Mouse (Mus musculus) forebrain, postnatal 0 days (tissue): ENCODE data around the gene Map7d3. TPM values are rescaled to one million over a fixed set of nuclear protein-coding genes. Genes with fewer than 3 reads are reported as not detected.

Experiments
- ATAC-seq: fragments of 200-750 bp; cut with Nextera tagmentation; 2 replicates; pipeline ENCODE4 v1.8.0; 2017; ENCODE audit warnings: mild to moderate bottlenecking, moderate library complexity
- DNase-seq: peaks from one replicate; pipeline ENCODE4 v3.0.0-alpha.2; 2015
- H3K27ac ChIP-seq: fragments of 300-500 bp; sonication (generic); 2 replicates; pipeline ENCODE4 v1.5.1; 2014; ENCODE audit warnings: low read depth, mild to moderate bottlenecking, antibody characterized with exemption, low read length, moderate library complexity, mixed read lengths
- H3K27me3 ChIP-seq: fragments of 300-500 bp; sonication (generic); 2 replicates; pipeline ENCODE4 v1.6.1; 2014; ENCODE audit warnings: mild to moderate bottlenecking, low read length, mixed read lengths; ENCODE audit not compliant: insufficient read depth
- H3K36me3 ChIP-seq: fragments of 300-500 bp; sonication (generic); 2 replicates; pipeline ENCODE4 v1.6.1; 2014; ENCODE audit warnings: mild to moderate bottlenecking, moderate library complexity; ENCODE audit not compliant: insufficient read depth
- H3K4me1 ChIP-seq: fragments of 300-500 bp; sonication (generic); 2 replicates; pipeline ENCODE4 v1.6.1; 2014; ENCODE audit warnings: antibody characterized with exemption; ENCODE audit not compliant: insufficient read depth
- H3K4me2 ChIP-seq: fragments of 300-500 bp; sonication (generic); 2 replicates; pipeline ENCODE4 v1.6.1; 2014; ENCODE audit warnings: low read depth, mild to moderate bottlenecking, moderate library complexity
- H3K4me3 ChIP-seq: fragments of 300-500 bp; sonication (generic); 2 replicates; pipeline ENCODE4 v1.5.1; 2014; ENCODE audit warnings: low read depth, low read length, mixed read lengths
- H3K9ac ChIP-seq: fragments of 300-500 bp; sonication (generic); 2 replicates; pipeline ENCODE4 v1.6.1; 2014; ENCODE audit warnings: mild to moderate bottlenecking
- H3K9me3 ChIP-seq: fragments of 300-500 bp; sonication (generic); 2 replicates; pipeline ENCODE4 v1.6.1; 2016; ENCODE audit warnings: low read length
- CTCF ChIP-seq: sonication (generic); IDR thresholded peaks from 2 replicates; pipeline ENCODE4 v1.5.1; 2016; ENCODE audit warnings: antibody characterized with exemption, control low read depth, low read depth
- WGBS: fragments of 180-500 bp; shearing (Covaris S2); extraction: QIAGEN DNeasy Blood & Tissue Kit; methylation state at CpG from one replicate; pipeline ENCODE4 v1.1.7; 2014; 5-methylcytosine and 5-hydroxymethylcytosine counted together
- polyA plus RNA-seq: library from polyadenylated mRNA; unstranded; fragments of >200 nt; fragmentation: Nextera tagmentation; extraction: Ambion mirVana; gene quantifications from 2 replicates; pipeline ENCODE4 v1.2.1, GENCODE M21; 2015
- total RNA-seq: library from RNA; depleted of rRNA; stranded (reverse); fragments of >200 nt; gene quantifications from 2 replicates; pipeline ENCODE4 v1.2.3, GENCODE M21; 2014

Gene Map7d3
- total and polyA plus RNA-seq, 2 experiments from 2014 or later = 0.05 to 0.45 TPM

DNA sequence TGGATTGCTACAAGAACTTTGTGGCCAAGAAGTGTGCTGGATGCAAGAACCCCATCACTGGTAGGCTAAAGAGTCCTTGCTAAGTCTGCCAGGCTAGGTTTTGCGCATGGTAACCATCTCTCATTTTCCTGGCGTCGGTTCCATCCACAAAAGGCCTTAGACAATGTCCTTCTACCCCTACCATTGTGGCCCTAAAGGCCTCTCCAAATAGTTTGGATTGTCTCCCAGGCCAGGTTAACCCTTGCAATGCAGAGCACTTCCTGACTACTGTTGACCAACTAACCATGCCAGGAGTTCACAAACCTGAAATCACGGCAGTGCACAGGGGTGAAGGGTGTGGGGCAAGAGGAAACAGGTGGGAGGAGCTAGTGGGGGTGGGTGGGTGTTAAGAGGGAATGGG lies 31.5 kb downstream of the Map7d3 start:
- Histone ChIP-seq H3K9ac (no peak overlapping the region), H3K4me3 (no peak overlapping the region), H3K36me3 (no peaks in the 10 kb centered on the region), H3K4me2 (no peak overlapping the region), H3K27ac (no peak overlapping the region), H3K4me1 (no peaks in the 10 kb centered on the region), H3K27me3 (no peaks in the 10 kb centered on the region), H3K9me3 (no peaks in the 10 kb centered on the region)
- TF ChIP-seq CTCF = no peak
- no peak for ATAC-seq
- 67% methylated on average over 4 of the region's 4 CpGs for WGBS
- no peak for DNase-seq

GRCm38 (mm10) chrX:56787486-56787885 lies 34.6 kb downstream of the Map7d3 start:
- Histone ChIP-seq H3K4me1 (no peaks in the 10 kb centered on the region), H3K9ac (no peak overlapping the region), H3K4me3 (no peak overlapping the region), H3K4me2 (no peak overlapping the region), H3K9me3 (no peaks in the 10 kb centered on the region), H3K27me3 (no peaks in the 10 kb centered on the region), H3K36me3 (no peaks in the 10 kb centered on the region), H3K27ac (no peak overlapping the region)
- ATAC-seq = no peak
- 70% methylated on average over 3 of the region's 3 CpGs for WGBS
- no peak for TF ChIP-seq CTCF
- DNase-seq = no peak

GRCm38 (mm10) chrX:56786281-56787061 lies 35.7 kb downstream of the Map7d3 start:
- DNase-seq (peak; percentile 4), ATAC-seq (peak; percentile 74; the same call in 1 of the 2 replicates)
- WGBS = 48% methylated on average over 6 of the region's 6 CpGs
- Histone ChIP-seq H3K27ac (no peak overlapping the region), H3K9me3 (no peaks in the 10 kb centered on the region), H3K9ac (no peak overlapping the region), H3K4me1 (no peaks in the 10 kb centered on the region), H3K4me2 (no peak overlapping the region), H3K36me3 (no peaks in the 10 kb centered on the region), H3K27me3 (no peaks in the 10 kb centered on the region), H3K4me3 (no peak overlapping the region)
- no peak for TF ChIP-seq CTCF

DNA sequence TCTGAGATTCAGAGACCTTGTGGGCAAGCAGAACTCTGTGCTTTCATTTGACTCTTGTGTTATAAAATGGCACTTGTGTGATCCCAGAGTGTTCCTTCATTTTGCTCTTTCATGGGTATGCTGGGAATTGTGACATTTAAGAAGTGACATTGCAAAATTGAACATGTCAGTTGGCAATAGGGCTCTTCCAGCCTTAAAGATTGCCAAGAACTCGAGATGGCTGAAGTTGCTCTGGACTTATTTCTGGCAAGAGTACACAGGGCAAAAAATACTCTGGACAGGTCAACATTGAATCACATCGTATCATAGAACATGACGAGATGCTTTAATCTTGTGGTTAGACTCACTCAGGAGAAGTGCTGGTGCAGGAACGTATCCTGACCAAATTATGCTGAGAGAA lies 48.8 kb downstream of the Map7d3 start:
- H3K9ac ChIP-seq = no peak overlapping the region
- no peaks in the 10 kb centered on the region for H3K27me3 ChIP-seq
- H3K27ac ChIP-seq = no peak overlapping the region
- WGBS = 90% methylated on average over 4 of the region's 4 CpGs
- no peaks in the 10 kb centered on the region for H3K36me3 ChIP-seq
- ATAC-seq (no peak), DNase-seq (no peak)
- H3K9me3 ChIP-seq = no peaks in the 10 kb centered on the region
- TF ChIP-seq CTCF = no peak
- H3K4me2 ChIP-seq = no peak overlapping the region
- no peak overlapping the region for H3K4me3 ChIP-seq
- no peaks in the 10 kb centered on the region for H3K4me1 ChIP-seq

DNA sequence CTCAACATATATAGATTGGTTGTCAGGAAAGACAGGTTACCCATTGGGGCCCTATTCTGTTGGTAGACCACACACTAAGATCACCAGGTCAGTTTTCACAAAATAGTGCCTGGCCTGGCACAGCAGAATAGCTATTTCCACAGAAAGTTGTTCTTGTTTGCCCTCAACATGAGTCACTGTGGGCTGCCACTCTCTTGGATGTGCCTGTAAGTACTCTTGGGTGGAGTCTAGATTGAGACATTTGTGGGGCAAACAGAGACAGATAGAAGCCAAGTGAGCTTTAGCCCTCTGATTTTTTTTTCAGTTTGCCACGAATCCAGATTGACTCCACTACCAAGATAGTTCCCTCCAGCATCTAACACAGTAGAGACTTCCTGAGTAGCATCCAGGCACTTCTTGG lies 50.4 kb downstream of the Map7d3 start:
- H3K4me3 ChIP-seq = no peak overlapping the region
- no peak overlapping the region for H3K4me2 ChIP-seq
- H3K9ac ChIP-seq = no peak overlapping the region
- no peaks in the 10 kb centered on the region for H3K27me3 ChIP-seq
- H3K4me1 ChIP-seq = no peaks in the 10 kb centered on the region
- TF ChIP-seq CTCF = no peak
- H3K9me3 ChIP-seq = no peaks in the 10 kb centered on the region
- ATAC-seq (no peak), DNase-seq (no peak)
- H3K27ac ChIP-seq = no peak overlapping the region
- WGBS = 62% methylated on average over 1 of the region's 1 CpGs
- no peaks in the 10 kb centered on the region for H3K36me3 ChIP-seq

DNA sequence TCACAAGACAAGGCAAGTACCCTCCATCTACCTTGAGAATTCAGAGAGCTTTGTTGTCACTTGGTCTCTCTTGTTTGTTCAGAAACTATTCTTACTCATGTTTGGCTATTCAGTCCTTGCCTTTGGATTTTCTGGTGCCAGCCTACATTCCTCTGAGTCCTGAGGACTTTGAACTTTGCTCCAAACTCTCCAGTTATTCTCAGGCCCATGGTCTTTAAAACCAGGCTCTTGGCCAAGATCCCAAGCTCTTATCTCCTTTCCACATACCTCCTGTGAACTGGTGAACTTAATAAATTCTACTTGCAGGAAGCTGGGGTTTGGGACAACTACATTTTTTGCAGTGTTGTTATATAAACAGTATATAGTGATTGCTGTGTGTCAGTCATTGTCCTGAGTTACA lies 52.3 kb downstream of the Map7d3 start:
- ATAC-seq (no peak), DNase-seq (no peak)
- Histone ChIP-seq H3K27ac (no peak overlapping the region), H3K36me3 (no peaks in the 10 kb centered on the region), H3K4me2 (no peak overlapping the region), H3K9ac (no peak overlapping the region), H3K4me3 (no peak overlapping the region), H3K9me3 (no peaks in the 10 kb centered on the region), H3K4me1 (no peaks in the 10 kb centered on the region), H3K27me3 (no peaks in the 10 kb centered on the region)
- no peak for TF ChIP-seq CTCF

DNA sequence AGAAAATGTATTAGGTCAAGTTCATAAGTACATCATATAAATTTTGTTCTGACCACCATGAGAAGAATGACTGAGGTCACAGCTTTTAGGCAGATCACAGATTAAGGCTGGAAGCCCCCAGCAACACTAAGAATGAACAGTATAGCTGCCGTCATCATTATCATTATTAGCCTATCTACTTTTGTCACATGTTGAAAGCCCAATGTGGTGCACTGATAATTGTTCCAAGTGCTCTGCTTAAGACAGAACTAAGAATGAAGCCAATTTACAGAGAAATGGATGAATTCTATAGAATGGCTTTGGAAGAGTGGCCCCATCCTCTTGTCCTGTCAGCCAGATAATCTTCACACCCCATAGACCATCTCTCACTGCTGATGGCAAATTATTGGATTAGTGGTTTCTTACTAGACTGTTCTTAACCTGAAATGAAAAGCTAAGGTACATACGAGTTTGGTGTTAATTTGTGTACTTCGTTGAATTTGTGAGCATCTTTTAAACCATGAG lies 61.8 kb downstream of the Map7d3 start:
- H3K4me1 ChIP-seq = no peaks in the 10 kb centered on the region
- no peaks in the 10 kb centered on the region for H3K36me3 ChIP-seq
- H3K9ac ChIP-seq = no peak overlapping the region
- 86% methylated on average over 3 of the region's 3 CpGs for WGBS
- no peak overlapping the region for H3K27ac ChIP-seq
- ATAC-seq = no peak
- no peak overlapping the region for H3K4me2 ChIP-seq
- DNase-seq = no peak
- no peak for TF ChIP-seq CTCF
- H3K27me3 ChIP-seq = no peaks in the 10 kb centered on the region
- no peaks in the 10 kb centered on the region for H3K9me3 ChIP-seq
- no peak overlapping the region for H3K4me3 ChIP-seq
